Mouse (Mus musculus): ENCODE measurements around the gene Psma5.

- TF ChIP-seq CTCF (IDR thresholded peaks at IDR 0.05; ENCODE audit: low read depth) (no peak), EP300 (IDR thresholded peaks at IDR 0.05; ENCODE audit: low read depth) (no peak)
These were observed 27.3 kb downstream of the Psma5 start, which contains the start of gene Sort1 for GRCm38 (mm10) chr3:108283781-108284601.

All from liver, postnatal 0 days (tissue).